Mouse (Mus musculus) midbrain, embryonic 12.5 days (tissue): ENCODE measurements around the gene Magi1. TPM values are rescaled to one million over a fixed set of nuclear protein-coding genes. Genes with fewer than 3 reads are reported as not detected.

Experiments
- ATAC-seq: fragments of 200-750 bp; cut with Nextera tagmentation; 2 replicates; pipeline ENCODE4 v1.8.0; 2017; ENCODE audit warnings: low read depth, moderate TSS enrichment, moderate library complexity; ENCODE audit not compliant: low FRiP score
- H3K27ac ChIP-seq: fragments of 300-500 bp; sonication (generic); replicated peaks from 2 replicates; pipeline ENCODE4 v1.5.1; 2016; ENCODE audit warnings: mild to moderate bottlenecking
- H3K27me3 ChIP-seq: fragments of 300-500 bp; sonication (generic); 2 replicates; pipeline ENCODE4 v1.6.1; 2016; ENCODE audit warnings: mild to moderate bottlenecking
- H3K36me3 ChIP-seq: fragments of 300-500 bp; sonication (generic); 2 replicates; pipeline ENCODE4 v1.6.1; 2016
- H3K4me1 ChIP-seq: fragments of 300-500 bp; sonication (generic); 2 replicates; pipeline ENCODE4 v1.6.1; 2016
- H3K4me2 ChIP-seq: fragments of 300-500 bp; sonication (generic); replicated peaks from 2 replicates; pipeline ENCODE4 v1.6.1; 2016; ENCODE audit warnings: mild to moderate bottlenecking, moderate library complexity
- H3K4me3 ChIP-seq: fragments of 300-500 bp; sonication (generic); 2 replicates; pipeline ENCODE4 v1.5.1; 2016; ENCODE audit warnings: mild to moderate bottlenecking
- H3K9ac ChIP-seq: fragments of 300-500 bp; sonication (generic); replicated peaks from 2 replicates; pipeline ENCODE4 v1.6.1; 2016; ENCODE audit warnings: mild to moderate bottlenecking, moderate library complexity
- H3K9me3 ChIP-seq: fragments of 300-500 bp; sonication (generic); 2 replicates; pipeline ENCODE4 v1.6.1; 2016; ENCODE audit warnings: mild to moderate bottlenecking
- WGBS: fragments of 180-500 bp; shearing (Covaris S2); methylation state at CpG from one replicate; pipeline ENCODE4 v1.1.7; 2016; 5-methylcytosine and 5-hydroxymethylcytosine counted together
- polyA plus RNA-seq: library from polyadenylated mRNA; unstranded; fragments of >200 nt; fragmentation: Nextera tagmentation; extraction: Ambion mirVana; gene quantifications from 2 replicates; pipeline ENCODE4 v1.2.1, GENCODE M21; 2016

Magi1 gene
- polyA plus RNA-seq, 1 experiment from 2014 or later: 45.1 TPM

DNA sequence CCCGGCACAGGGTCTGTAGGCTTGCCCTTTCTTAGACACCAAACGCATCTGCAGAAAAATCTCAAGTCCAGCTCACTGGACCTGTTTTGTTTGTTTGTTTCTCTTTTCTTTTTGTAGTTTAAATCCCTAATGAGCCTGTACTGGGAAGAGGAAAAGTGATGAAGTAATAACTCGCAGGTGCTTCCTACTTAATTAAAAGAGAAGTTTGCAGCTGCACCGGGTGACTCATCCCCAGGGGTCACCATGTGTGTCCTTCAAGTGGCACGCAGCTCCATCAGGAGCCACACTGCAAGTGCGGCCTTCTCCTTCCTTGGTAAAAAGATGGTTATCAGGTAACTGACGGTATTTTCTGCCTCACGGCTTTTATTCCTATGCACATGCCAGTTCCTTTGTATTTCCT lies 112.5 kb downstream of the Magi1 start:
- H3K9me3 ChIP-seq: no peaks in the 10 kb centered on the region
- no peaks in the 10 kb centered on the region for H3K4me1 ChIP-seq
- H3K4me2 ChIP-seq: no peak overlapping the region
- WGBS: 82% methylated on average over 8 of the region's 8 CpGs
- H3K27me3 ChIP-seq: no peaks in the 10 kb centered on the region
- H3K27ac ChIP-seq: no peak overlapping the region
- H3K36me3 ChIP-seq: no peaks in the 10 kb centered on the region
- H3K9ac ChIP-seq: no peak overlapping the region
- no peak for ATAC-seq
- no peak overlapping the region for H3K4me3 ChIP-seq

GRCm38 (mm10) chr6:94169581-94170194 lies 114.0 kb downstream of the Magi1 start:
- no peak overlapping the region for H3K4me3 ChIP-seq
- no peak overlapping the region for H3K9ac ChIP-seq
- H3K27me3 ChIP-seq: no peaks in the 10 kb centered on the region
- WGBS: 87% methylated on average over 9 of the region's 9 CpGs
- H3K4me1 ChIP-seq: peaks cover 5% of the 10 kb centered on the region; the same call in 1 of the 2 replicates
- H3K9me3 ChIP-seq: no peaks in the 10 kb centered on the region
- H3K4me2 ChIP-seq: no peak overlapping the region
- H3K36me3 ChIP-seq: no peaks in the 10 kb centered on the region
- no peak overlapping the region for H3K27ac ChIP-seq
- ATAC-seq: no peak

DNA sequence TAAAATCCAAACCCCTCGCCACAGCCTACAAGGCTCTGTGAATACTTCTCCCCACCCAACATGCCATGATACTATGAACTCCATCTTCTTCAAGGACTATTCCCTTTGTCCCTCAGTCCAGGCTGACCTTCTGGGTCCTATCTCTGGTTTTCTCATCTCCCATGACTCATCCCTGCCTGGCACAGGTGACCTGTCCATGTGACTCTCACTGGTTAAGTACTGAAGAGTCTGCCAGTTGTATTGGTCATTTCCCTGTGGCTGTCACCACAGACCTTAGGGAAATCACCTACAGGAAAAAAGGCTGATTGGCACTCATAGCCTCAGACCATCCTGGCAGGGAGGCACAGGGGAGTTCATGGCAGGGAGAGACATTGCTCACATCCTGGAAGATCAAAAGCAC lies 117.8 kb downstream of the Magi1 start:
- no peak overlapping the region for H3K4me2 ChIP-seq
- H3K9ac ChIP-seq: no peak overlapping the region
- H3K27ac ChIP-seq: no peak overlapping the region
- WGBS: 84% methylated on average over 1 of the region's 1 CpGs
- H3K4me3 ChIP-seq: no peak overlapping the region
- H3K9me3 ChIP-seq: no peaks in the 10 kb centered on the region
- peaks cover 29% of the 10 kb centered on the region for H3K4me1 ChIP-seq
- no peak for ATAC-seq
- no peaks in the 10 kb centered on the region for H3K36me3 ChIP-seq
- H3K27me3 ChIP-seq: no peaks in the 10 kb centered on the region

- no peak overlapping the region for H3K4me2 ChIP-seq
- no peak for ATAC-seq
- H3K4me3 ChIP-seq: no peak overlapping the region
- 83% methylated on average over 9 of the region's 9 CpGs for WGBS
- no peaks in the 10 kb centered on the region for H3K36me3 ChIP-seq
- H3K4me1 ChIP-seq: peaks cover 29% of the 10 kb centered on the region
- H3K9ac ChIP-seq: no peak overlapping the region
- H3K27me3 ChIP-seq: no peaks in the 10 kb centered on the region
- no peak overlapping the region for H3K27ac ChIP-seq
- H3K9me3 ChIP-seq: no peaks in the 10 kb centered on the region
Observed at GRCm38 (mm10) chr6:94164753-94165536, 118.8 kb downstream of the Magi1 start.

GRCm38 (mm10) chr6:94163325-94163995 lies 120.3 kb downstream of the Magi1 start:
- Histone ChIP-seq H3K9me3 (no peaks in the 10 kb centered on the region), H3K27ac (0 out of 2 replicates have a peak overlapping the region, but pooled peaks have one; percentile 25), H3K4me2 (peak overlapping the region; percentile 23; the same call in 1 of the 2 replicates), H3K36me3 (no peaks in the 10 kb centered on the region), H3K9ac (no peak overlapping the region), H3K4me1 (peaks cover 29% of the 10 kb centered on the region), H3K4me3 (no peak overlapping the region), H3K27me3 (no peaks in the 10 kb centered on the region)
- ATAC-seq: no peak
- WGBS: 49% methylated on average over 9 of the region's 9 CpGs

DNA sequence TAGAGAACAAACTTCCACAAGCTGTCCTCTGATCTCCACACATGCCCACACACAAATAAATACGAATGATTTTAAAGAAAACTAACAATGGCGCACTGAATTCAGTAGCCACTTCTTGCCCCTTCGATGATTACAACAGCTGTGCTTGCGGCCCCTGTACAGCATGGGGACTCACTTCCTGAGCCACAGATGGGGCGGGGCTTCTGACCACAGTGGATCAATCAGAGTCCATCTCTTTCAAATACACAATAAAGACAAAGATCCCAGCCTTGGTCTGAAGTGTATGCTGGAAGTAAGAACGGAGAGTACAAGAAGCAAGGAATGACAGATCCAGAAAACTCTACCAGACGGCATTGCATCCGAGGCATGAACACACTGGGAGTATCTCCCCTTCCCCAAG lies 120.8 kb downstream of the Magi1 start:
- peaks cover 29% of the 10 kb centered on the region for H3K4me1 ChIP-seq
- H3K27me3 ChIP-seq: no peaks in the 10 kb centered on the region
- no peak overlapping the region for H3K9ac ChIP-seq
- H3K36me3 ChIP-seq: no peaks in the 10 kb centered on the region
- no peaks in the 10 kb centered on the region for H3K9me3 ChIP-seq
- H3K4me2 ChIP-seq: peak overlapping the region; percentile 23; the same call in 1 of the 2 replicates
- 61% methylated on average over 8 of the region's 8 CpGs for WGBS
- ATAC-seq: no peak
- H3K4me3 ChIP-seq: no peak overlapping the region
- 0 out of 2 replicates have a peak overlapping the region, but pooled peaks have one; percentile 25 for H3K27ac ChIP-seq

GRCm38 (mm10) chr6:94159256-94159655 lies 124.5 kb downstream of the Magi1 start:
- no peaks in the 10 kb centered on the region for H3K36me3 ChIP-seq
- WGBS: 72% methylated on average over 2 of the region's 2 CpGs
- no peaks in the 10 kb centered on the region for H3K27me3 ChIP-seq
- H3K4me3 ChIP-seq: no peak overlapping the region
- no peak for ATAC-seq
- no peak overlapping the region for H3K27ac ChIP-seq
- H3K4me2 ChIP-seq: no peak overlapping the region
- H3K4me1 ChIP-seq: peaks cover 20% of the 10 kb centered on the region
- H3K9me3 ChIP-seq: no peaks in the 10 kb centered on the region
- H3K9ac ChIP-seq: no peak overlapping the region

DNA sequence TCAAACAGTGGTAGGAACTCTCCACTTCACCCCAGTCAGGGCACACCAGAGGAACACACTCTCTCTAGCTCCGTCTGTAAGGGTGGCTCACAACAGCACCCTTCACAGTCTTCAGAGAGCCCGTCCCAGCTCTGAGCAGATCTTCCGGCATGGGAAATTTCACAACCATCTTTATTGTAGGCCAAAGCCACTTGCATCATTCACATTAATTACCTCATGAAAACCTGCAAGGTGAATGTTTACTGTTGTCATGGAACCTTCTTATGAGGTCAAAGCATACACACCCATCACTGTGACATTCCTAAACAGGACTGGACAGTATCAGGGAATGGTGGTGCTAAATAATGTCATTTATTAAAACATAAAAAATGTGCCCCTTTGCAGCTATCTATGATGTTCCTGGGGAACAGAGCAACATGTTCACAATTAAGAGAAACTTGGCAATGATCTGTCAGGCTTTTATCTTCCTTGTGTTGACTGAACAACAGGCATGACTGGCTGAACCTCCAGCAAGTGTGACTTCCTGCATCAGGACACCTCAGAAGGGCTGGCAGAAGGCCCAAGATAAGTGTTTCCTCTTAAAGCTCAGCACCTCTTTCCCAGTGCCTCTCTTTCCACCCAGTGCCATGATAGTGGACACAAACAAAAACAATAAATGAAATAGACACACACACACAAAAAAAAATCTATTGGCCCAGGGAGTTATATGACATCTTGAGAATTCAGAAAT lies 125.4 kb downstream of the Magi1 start:
- H3K27me3 ChIP-seq: no peaks in the 10 kb centered on the region
- no peak for ATAC-seq
- no peak overlapping the region for H3K27ac ChIP-seq
- H3K4me2 ChIP-seq: no peak overlapping the region
- H3K9me3 ChIP-seq: no peaks in the 10 kb centered on the region
- H3K4me1 ChIP-seq: peaks cover 10% of the 10 kb centered on the region
- no peak overlapping the region for H3K9ac ChIP-seq
- 88% methylated on average over 3 of the region's 3 CpGs for WGBS
- no peak overlapping the region for H3K4me3 ChIP-seq
- H3K36me3 ChIP-seq: no peaks in the 10 kb centered on the region

- Histone ChIP-seq H3K9me3 (no peaks in the 10 kb centered on the region), H3K9ac (no peak overlapping the region), H3K4me1 (no peaks in the 10 kb centered on the region), H3K36me3 (no peaks in the 10 kb centered on the region), H3K27ac (no peak overlapping the region), H3K4me2 (no peak overlapping the region), H3K27me3 (no peaks in the 10 kb centered on the region), H3K4me3 (no peak overlapping the region)
- no peak for ATAC-seq
- WGBS: 67% methylated on average over 4 of the region's 4 CpGs
Observed at GRCm38 (mm10) chr6:94155996-94156395, 127.7 kb downstream of the Magi1 start.

DNA sequence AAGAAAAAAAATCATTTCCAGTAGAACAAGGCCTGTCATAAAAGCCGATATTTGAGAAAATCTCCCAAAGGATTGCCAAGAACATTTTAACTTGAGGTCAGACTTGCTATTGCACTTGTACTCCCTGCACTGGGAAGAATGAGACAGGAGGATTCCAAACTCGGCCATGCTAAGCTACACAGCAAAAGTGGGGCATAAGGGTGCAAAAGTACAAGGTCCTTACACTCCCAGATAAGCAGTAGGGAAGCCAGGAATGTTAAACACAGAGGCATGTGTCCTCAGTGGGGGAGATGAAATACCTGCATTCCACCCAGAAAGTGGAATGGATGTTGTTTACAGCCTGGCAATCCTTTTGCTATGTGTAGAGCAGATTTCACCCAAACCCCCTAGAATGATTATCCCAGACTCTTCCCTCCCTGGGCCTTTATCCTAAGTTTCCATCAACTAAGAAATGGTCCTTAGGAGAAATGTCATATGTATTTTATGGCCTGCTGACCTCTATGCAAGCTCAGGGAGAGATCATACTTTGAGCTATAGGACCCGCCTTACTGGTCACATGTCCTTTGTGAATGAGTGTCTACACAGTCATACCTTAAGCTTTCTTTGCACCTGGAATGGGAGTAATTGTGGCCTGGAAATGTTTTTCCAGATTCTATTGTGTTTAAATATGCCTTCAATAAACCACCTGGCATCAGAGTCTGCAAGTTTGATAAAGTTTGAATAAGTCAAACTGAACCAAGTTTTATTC lies 128.7 kb downstream of the Magi1 start:
- no peak for ATAC-seq
- H3K9ac ChIP-seq: no peak overlapping the region
- 85% methylated on average over 3 of the region's 3 CpGs for WGBS

DNA sequence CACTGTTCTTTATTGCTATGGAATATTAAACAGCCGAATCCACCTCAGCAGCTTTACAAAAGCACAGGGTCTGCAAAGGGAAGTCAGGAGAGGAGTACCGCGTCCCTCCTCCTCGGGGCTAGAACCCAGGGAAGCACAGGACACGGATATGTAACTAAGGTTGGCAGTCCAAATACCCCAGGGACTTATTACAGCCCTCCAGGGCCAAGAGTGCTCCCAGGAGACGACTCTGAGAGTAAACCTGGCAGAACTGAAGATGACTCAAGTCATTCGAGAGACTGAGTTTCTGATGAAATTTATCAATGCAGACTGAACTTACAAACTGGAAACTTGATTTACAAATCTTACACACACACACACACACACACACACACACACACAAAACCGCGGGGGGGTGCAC lies 130.8 kb downstream of the Magi1 start:
- ATAC-seq: no peak
- H3K27ac ChIP-seq: no peak overlapping the region
- no peak overlapping the region for H3K4me2 ChIP-seq
- no peaks in the 10 kb centered on the region for H3K9me3 ChIP-seq
- H3K9ac ChIP-seq: no peak overlapping the region
- H3K27me3 ChIP-seq: no peaks in the 10 kb centered on the region
- H3K36me3 ChIP-seq: no peaks in the 10 kb centered on the region
- 83% methylated on average over 9 of the region's 9 CpGs for WGBS
- H3K4me3 ChIP-seq: no peak overlapping the region
- H3K4me1 ChIP-seq: peaks cover 4% of the 10 kb centered on the region; the same call in 1 of the 2 replicates

More for the DNA sequence above, 128.7 kb downstream of the Magi1 start:
- Histone ChIP-seq H3K4me2 (no peak overlapping the region), H3K9me3 (no peaks in the 10 kb centered on the region), H3K4me1 (0 out of 2 replicates have a peak, but pooled peaks cover under 1% of the 10 kb centered on the region), H3K36me3 (no peaks in the 10 kb centered on the region), H3K4me3 (no peak overlapping the region), H3K27me3 (no peaks in the 10 kb centered on the region), H3K27ac (no peak overlapping the region)
